Mouse (Mus musculus): ENCODE data around the gene Arih2.
"Not testable (repeated sequence)": the region's sequence is repeated elsewhere in the genome, so short reads cannot be mapped to it uniquely, and the experiment has no call there.

- not testable (repeated sequence) for TF ChIP-seq CTCF (IDR thresholded peaks at IDR 0.05; ENCODE audit: low read depth, low read length); POLR2A (IDR thresholded peaks at IDR 0.05; ENCODE audit: extremely low read depth, insufficient read depth, low read length)
These were observed 41.3 kb downstream of the Arih2 start for GRCm38 (mm10) chr9:108607929-108608328.
